Mouse (Mus musculus) lung, adult 18-20 months (tissue): Measurements from ENCODE around the gene Lingo2.

ENCODE experiments used
- DNase-seq, 2 experiments: peaks; one replicate each; pipeline ENCODE4 v3.0.0; 2022; ENCODE audit warnings: mixed read lengths in 2 of 2

Gene Lingo2

GRCm38 (mm10) chr4:36951150-36951954 lies at the start of gene Lingo2:
TSS of gene Lingo2 (minus strand) at chr4:36951747.
- DNase-seq: no peak

DNA sequence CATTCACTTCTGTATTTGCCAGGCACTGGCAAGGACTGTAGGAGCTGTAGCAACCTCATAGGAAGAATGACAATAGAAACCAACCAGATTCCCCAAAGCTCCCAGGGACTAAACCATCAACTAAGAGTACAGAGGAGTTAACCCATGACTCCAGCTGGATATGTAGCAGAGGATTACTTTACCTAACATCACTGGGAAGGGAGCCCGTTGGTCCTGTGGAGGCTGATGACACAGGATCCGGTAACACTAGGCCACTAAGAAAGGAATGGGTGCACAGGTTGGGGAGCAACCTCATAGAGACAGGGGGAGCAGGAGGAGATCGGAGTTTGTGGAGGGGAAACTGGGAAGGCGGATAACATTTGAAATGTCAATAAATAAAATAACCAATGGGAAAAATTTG lies 21.8 kb upstream of the Lingo2 start:
- DNase-seq: no peak

GRCm38 (mm10) chr4:36952431-36953429 lies 1.2 kb upstream of the Lingo2 start:
- DNase-seq: no peak

GRCm38 (mm10) chr4:36951955-36952215 lies 338 bp upstream of the Lingo2 start:
- DNase-seq: no peak

- DNase-seq: no peak
Measured at GRCm38 (mm10) chr4:36950790-36951149, 777 bp downstream of the Lingo2 start.

GRCm38 (mm10) chr4:36950021-36950751 lies 1.4 kb downstream of the Lingo2 start:
- no peak for DNase-seq

- no peak for DNase-seq
Measured at GRCm38 (mm10) chr4:36890810-36891209, 60.7 kb downstream of the Lingo2 start.

DNA sequence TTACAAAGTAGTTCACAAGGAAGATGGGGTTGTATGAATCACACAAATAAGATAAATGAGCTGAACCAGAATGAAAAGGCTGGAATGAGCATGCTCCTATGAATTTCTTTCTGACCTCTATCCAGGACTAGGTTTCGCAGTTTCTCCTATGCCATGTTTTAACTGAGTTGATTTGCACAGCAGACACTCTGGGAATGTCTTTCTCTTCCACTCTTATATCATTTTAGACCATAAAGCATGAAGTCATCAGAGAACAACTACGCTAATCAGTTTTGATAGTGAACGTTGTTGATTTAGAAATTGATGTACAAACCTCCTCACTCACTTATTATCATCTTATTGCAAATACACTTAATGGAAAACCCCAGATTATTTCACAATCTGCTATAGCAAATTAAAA lies 61.2 kb downstream of the Lingo2 start:
- DNase-seq: no peak

GRCm38 (mm10) chr4:36874781-36875180 lies 76.8 kb downstream of the Lingo2 start:
- no peak for DNase-seq

- DNase-seq: no peak
Measured at GRCm38 (mm10) chr4:36824982-36825381, 126.6 kb downstream of the Lingo2 start.

DNA sequence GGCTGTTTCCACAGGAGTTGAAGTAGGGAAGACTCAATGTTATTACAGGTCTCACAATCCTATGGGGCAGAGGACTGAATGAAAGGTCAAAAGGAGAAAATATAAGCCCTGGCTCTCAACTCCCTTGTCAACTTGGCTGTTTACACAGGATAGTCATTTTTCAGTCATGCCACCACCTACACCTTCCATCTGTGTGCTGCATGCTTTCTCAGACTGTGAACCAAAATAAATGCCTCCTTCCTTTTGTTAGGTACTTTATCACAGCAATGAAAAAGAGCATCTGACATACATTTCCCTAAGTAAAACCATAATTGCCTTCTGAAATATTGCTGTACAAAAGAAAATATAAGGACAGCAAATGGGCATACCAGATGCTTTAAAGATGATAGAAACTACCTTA lies 129.6 kb downstream of the Lingo2 start:
- no peak for DNase-seq

GRCm38 (mm10) chr4:36775088-36775487 lies 176.5 kb downstream of the Lingo2 start:
- DNase-seq: no peak

DNA sequence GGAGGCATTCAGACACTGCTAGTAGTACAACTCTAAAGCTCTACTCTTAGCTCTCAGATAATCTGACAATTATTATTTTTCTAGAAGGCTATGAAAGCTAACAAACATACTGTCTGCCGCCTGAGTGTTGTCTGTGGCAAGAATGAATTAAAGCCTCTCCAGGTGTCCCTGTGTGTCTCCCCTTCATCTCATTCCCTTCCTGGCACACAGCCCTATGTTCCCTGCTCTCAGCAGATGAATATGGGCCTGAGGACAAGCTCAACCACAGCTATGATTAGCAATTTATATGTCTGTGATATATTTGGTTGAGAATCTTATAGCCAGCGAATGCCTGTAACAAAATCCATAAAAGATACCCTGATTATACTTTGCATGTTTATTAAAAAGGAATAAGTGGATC lies 220.9 kb downstream of the Lingo2 start:
- DNase-seq: no peak

- no peak for DNase-seq
Measured at GRCm38 (mm10) chr4:36716411-36716810, 235.1 kb downstream of the Lingo2 start.

GRCm38 (mm10) chr4:36698888-36699287 lies 252.7 kb downstream of the Lingo2 start:
- DNase-seq: no peak

GRCm38 (mm10) chr4:36696810-36697209 lies 254.7 kb downstream of the Lingo2 start:
- DNase-seq: no peak

DNA sequence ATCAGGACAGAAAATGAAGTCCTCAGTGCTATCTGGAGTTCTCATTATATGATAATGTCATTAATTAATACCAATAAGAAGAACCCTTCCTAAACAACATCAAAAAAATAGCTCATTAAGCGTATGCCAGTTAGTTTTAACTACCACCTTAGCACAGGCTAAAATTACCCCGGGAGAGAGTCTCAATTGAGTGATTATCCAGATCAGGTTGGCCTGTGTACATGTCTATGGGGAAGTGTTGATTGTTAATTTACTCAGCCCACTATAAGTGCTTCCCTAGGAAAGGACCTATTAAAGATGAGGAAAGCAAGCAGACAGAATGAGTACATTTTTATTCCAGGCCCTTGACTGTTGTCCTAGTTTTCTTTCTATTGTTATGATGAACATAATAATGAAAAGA lies 291.6 kb downstream of the Lingo2 start:
- no peak for DNase-seq

- no peak for DNase-seq
Measured at GRCm38 (mm10) chr4:36647753-36648152, 303.8 kb downstream of the Lingo2 start.

- DNase-seq: no peak
Measured at GRCm38 (mm10) chr4:36635666-36636065, 315.9 kb downstream of the Lingo2 start.

DNA sequence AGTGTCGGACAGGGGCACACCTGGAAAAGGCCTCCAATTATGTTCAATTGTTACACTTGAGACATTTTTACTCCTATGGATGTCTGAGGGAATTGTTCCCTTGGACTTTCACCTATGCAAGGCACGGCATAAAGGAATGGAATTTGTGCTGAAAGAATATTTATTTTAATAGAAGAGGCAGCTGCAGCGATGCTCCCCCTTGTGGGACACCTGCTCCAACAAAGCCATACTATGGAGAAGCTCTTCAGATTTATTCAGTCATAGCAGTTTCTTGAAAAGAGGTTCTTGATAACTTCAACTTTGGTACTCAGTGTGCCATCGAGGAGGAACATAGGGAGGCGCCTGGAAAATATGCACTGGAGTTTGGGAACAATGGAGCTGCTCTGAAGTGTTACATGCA lies 374.7 kb downstream of the Lingo2 start:
- DNase-seq: no peak

GRCm38 (mm10) chr4:36576256-36576655 lies 375.3 kb downstream of the Lingo2 start:
- DNase-seq: no peak

DNA sequence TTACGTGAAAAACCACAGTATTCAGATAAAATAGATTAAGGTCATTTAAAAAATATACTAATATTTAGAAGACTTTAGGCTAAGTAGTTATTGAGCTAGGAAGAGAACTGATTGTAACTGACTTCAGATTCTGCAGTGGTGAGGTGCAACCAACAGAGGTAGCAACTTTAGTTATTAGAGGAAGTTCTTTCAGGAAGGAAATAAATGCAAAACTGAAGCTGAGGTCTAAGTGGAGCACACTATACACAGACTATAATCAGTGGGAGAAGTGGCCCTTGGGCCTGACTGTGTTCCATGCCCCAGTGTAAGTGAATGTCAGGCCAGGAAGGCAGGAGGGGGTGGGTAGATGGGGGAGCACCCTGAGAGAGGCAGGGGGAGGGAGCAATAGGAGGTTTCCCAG lies 385.0 kb downstream of the Lingo2 start:
- no peak for DNase-seq

DNA sequence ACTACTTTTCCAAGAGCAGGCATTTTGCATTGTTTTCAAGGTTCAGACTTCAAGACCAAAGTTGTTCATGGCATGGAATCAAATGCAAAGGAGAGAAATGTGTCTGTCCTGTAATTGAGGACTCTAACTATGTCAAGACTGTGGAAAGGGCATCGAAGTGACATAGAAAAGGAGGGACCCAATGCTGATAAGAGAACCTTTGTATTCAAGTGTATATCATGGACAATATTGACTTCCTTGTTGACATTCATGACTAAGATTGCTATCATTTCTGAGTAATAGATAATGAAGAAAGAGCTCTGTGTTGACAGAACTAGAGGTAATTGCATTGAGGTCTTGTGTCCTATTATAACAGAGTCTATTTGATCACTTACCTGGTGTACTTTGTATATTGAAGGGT lies 390.6 kb downstream of the Lingo2 start:
- DNase-seq: no peak
